In the genomic region with DNA sequence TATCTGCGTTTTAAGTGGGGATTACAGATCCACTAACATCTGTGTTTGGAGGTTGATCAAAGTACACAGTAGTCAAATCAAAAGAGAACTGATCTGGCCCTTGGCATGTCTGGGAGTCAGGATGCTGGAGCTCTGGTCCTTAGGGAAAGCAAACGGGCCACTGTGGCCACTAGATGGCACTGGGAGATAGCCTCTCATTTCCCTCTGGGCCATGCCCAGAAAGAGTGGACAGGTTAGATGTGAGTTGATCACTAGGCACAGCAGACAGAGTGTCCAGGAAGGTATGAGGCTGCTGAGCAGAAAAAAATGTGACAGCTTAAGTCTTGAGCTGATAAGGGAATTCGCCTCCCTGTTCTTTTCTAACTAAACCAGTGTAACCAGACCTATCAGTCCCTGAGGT, we compare ENCODE assay signal across 8 mouse cellular contexts. TPM values are rescaled to one million over a fixed set of nuclear protein-coding genes. Genes with fewer than 3 reads are reported as not detected.
A peak's percentile ranks its signal among the peaks of the same experiment; 100 is the strongest.
DNase-seq lines count a peak whose midpoint lies in the region; ATAC-seq and TF ChIP-seq lines count a peak whose summit lies in the region.
"Had no signal": no experiment of that assay in that cellular context is flagged by ENCODE, and none has a peak within 500 bp of the region (broad histone marks: within the 10 kb centered on the region; RNA-seq: fewer than 3 reads in every experiment).

No protein-coding gene starts in this region.

- TF ChIP-seq EP300 in lung, postnatal 0 days (IDR thresholded peaks at IDR 0.05) = no peak

- H3K4me2 ChIP-seq in lung, postnatal 0 days (replicated peaks; ENCODE audit: low read depth, low read length) = no peak overlapping the region
- H3K4me2 ChIP-seq: heart, embryonic 13.5 days had no signal

- no peak overlapping the region for H3K4me3 ChIP-seq in ES-E14 (ENCODE audit: insufficient read depth in 1 of 2, low read depth in 1 of 2, low read length in 2 of 2, poor library complexity in 1 of 2, severe bottlenecking in 1 of 2)
- no peak overlapping the region for H3K4me3 ChIP-seq in lung, postnatal 0 days (ENCODE audit: low read depth, low read length)
- no peak overlapping the region for H3K4me3 ChIP-seq in small intestine, adult 2 months (ENCODE audit: low read depth, low read length)
- H3K4me3 ChIP-seq: heart, embryonic 13.5 days had no signal

- H3K27ac ChIP-seq in ES-E14 (ENCODE audit: insufficient read depth, low read depth, low read length, poor library complexity, severe bottlenecking) = no peak overlapping the region
- no peak overlapping the region for H3K27ac ChIP-seq in lung, postnatal 0 days (ENCODE audit: low read length)
- no peak overlapping the region for H3K27ac ChIP-seq in small intestine, adult 2 months (ENCODE audit: insufficient read depth, low read depth, low read length)
- H3K27ac ChIP-seq: heart, embryonic 13.5 days had no signal

- in situ Hi-C loops in ES-E14 (cut with MboI; ENCODE audit: low sequenced_read_pairs in 2 of 2, unreplicated experiment in 2 of 2) = loop anchor here in 1 of 2 experiments (10.0 kb wide), 1 partner anchor 72 kb away; no protein-coding TSS in a partner anchor

- no peaks in the 10 kb centered on the region for H3K27me3 ChIP-seq in lung, postnatal 0 days (replicated peaks; ENCODE audit: insufficient read depth, low read length)
- H3K27me3 ChIP-seq in small intestine, adult 2 months (ENCODE audit: control insufficient read depth, insufficient read depth, low read length) = no peaks in the 10 kb centered on the region

- H3K4me1 ChIP-seq in ES-E14 (ENCODE audit: control insufficient read depth in 2 of 2, insufficient read depth in 2 of 2, low read length in 2 of 2, poor library complexity in 1 of 2) = peaks cover 3% of the 10 kb centered on the region in 2 experiments; a peak in 2 of 4 replicates
- H3K4me1 ChIP-seq in lung, postnatal 0 days (ENCODE audit: insufficient read depth, low read depth, low read length) = no peaks in the 10 kb centered on the region
- peaks cover under 1% of the 10 kb centered on the region; the same call in 1 of the 2 replicates for H3K4me1 ChIP-seq in small intestine, adult 2 months (ENCODE audit: control insufficient read depth, insufficient read depth, insufficient read length, low read length)

- ATAC-seq in lung, postnatal 0 days = peak; percentile 76

- H3K9me3 ChIP-seq in ES-E14 (ENCODE audit: control insufficient read depth, insufficient read depth, low read depth, low read length) = no peaks in the 10 kb centered on the region
- no peaks in the 10 kb centered on the region for H3K9me3 ChIP-seq in lung, postnatal 0 days (ENCODE audit: low read length)
- H3K9me3 ChIP-seq: heart, embryonic 13.5 days had no signal

- no peak for TF ChIP-seq POLR2A in small intestine, adult 2 months (IDR thresholded peaks at IDR 0.05; ENCODE audit: low read depth, low read length)

- H3K36me3 ChIP-seq in ES-E14 (ENCODE audit: control insufficient read depth, insufficient read depth, low read length, poor library complexity, severe bottlenecking) = no peaks in the 10 kb centered on the region
- no peaks in the 10 kb centered on the region for H3K36me3 ChIP-seq in lung, postnatal 0 days (ENCODE audit: insufficient read depth, low read length)
- no peaks in the 10 kb centered on the region for H3K36me3 ChIP-seq in small intestine, adult 2 months (ENCODE audit: control insufficient read depth, insufficient read depth, low read length)
- H3K36me3 ChIP-seq: heart, embryonic 13.5 days had no signal

- TF ChIP-seq CTCF in lung, postnatal 0 days (IDR thresholded peaks at IDR 0.05) = peak; percentile 91
- TF ChIP-seq CTCF in small intestine, adult 2 months (IDR thresholded peaks at IDR 0.05; ENCODE audit: extremely low read depth, insufficient read length, insufficient replicate concordance, low read depth, low read length) = peak; percentile 89; the same call in 1 of the 2 replicates

- DNase-seq in A20 (ENCODE audit: low read depth, low spot score) (peak; percentile 56), ES-E14 (ENCODE audit: low read depth, low spot score) (no peak)
- DNase-seq in cerebellum, postnatal 10 days = peak; percentile 76 to 79
- peak; percentile 53 for DNase-seq in gastrocnemius, postnatal 10 days
- DNase-seq in kidney, postnatal 25 days = peak; percentile 81
- DNase-seq in lung, postnatal 0 days (ENCODE audit: low spot score) = peak; percentile 81

- H3K9ac ChIP-seq in ES-E14 (ENCODE audit: insufficient read depth, low read depth, low read length, poor library complexity, severe bottlenecking) = no peak overlapping the region
- no peak overlapping the region for H3K9ac ChIP-seq in lung, postnatal 0 days (replicated peaks; ENCODE audit: low read depth)
- H3K9ac ChIP-seq: heart, embryonic 13.5 days had no signal

- WGBS in lung, postnatal 0 days = 12% methylated on average over 3 of the region's 3 CpGs
- WGBS in small intestine, adult 2 months = 12% methylated on average over 3 of the region's 3 CpGs

TF ChIP-seq in ES-E14, 5 proteins besides CTCF, POLR2A, EP300 and RAD21:
- TF ChIP-seq ZC3H11A (IDR thresholded peaks at IDR 0.05; ENCODE audit: borderline replicate concordance, low read depth, low read length) = peak; percentile 85
- TF ChIP-seq CHD2 (IDR thresholded peaks at IDR 0.05; ENCODE audit: low read depth, low read length) = no peak
- TF ChIP-seq MAFK (IDR thresholded peaks at IDR 0.05; ENCODE audit: insufficient read depth, low read depth, low read length) = no peak

RNA-seq across cellular contexts. Expression of a gene that starts 6.1 kb away (rescaled TPM):
- total RNA-seq in ES-E14 (2012; rRNA removed) = 9.0 and 11.2 TPM in 2 replicates
- 1 to 10 TPM; 1.3 to 1.4 TPM for total RNA-seq in gastrocnemius, postnatal 10 days (2021)
- polyA plus RNA-seq in lung, postnatal 0 days (2015; fragmentation: Nextera tagmentation; extraction: Ambion mirVana) = 1.9 and 2.2 TPM in 2 replicates
- 8.4 and 18.1 TPM in 2 replicates for polyA plus RNA-seq in small intestine, adult 2 months (2012; rRNA removed)

RNA-seq across cellular contexts. Expression of a gene that starts 15.5 kb away (rescaled TPM):
- total RNA-seq in ES-E14 (2012; rRNA removed) = 6.1 TPM in 2 replicates
- 1 to 10 TPM; 8.5 to 9.5 TPM for total RNA-seq in gastrocnemius, postnatal 10 days (2021)
- polyA plus RNA-seq in lung, postnatal 0 days (2015; fragmentation: Nextera tagmentation; extraction: Ambion mirVana) = 5.1 and 5.3 TPM in 2 replicates
- 6.6 and 11.7 TPM in 2 replicates for polyA plus RNA-seq in small intestine, adult 2 months (2012; rRNA removed)
